Mouse (Mus musculus) retina, embryonic 14.5 days (tissue): ENCODE measurements around the gene Clcn6.

Source experiments
- DNase-seq: peaks from one replicate; pipeline ENCODE4 v3.0.0-alpha.2; 2015; ENCODE audit warnings: low spot score

Clcn6 gene

GRCm38 (mm10) chr4:148040029-148040830 lies 1.6 kb upstream of the Clcn6 start:
- DNase-seq, result peak; percentile 47

- peak; percentile 29 for DNase-seq
Measured at GRCm38 (mm10) chr4:148039254-148040028, 820 bp upstream of the Clcn6 start.

DNA sequence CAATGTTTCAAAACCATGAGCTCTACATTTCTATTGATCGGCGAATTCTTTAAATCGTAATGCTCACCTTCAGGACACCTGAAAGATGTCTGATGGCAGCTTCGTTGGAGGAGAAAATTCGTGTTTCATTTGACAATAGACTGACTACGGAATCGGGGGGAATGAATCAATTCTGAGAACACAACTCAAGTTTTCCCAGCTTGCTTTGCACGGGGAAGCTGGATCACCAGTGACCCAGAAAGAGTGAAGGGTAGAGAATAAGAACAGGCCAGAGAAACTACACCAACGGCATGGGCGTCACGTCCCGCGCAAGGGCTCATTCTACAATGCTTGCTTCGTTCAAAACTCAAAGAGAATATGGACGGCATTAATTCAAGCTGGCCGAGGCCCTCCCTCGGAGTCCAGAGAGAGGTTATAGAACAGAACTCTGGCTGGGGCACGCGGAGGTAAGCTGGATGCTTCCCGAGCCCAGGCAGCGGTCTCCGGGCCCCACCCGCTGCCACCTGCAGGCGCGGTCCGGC lies 482 bp downstream of the Clcn6 start:
- DNase-seq, result peak; percentile 7

- no peak for DNase-seq
Measured at GRCm38 (mm10) chr4:148035440-148035839, 3.2 kb downstream of the Clcn6 start.

GRCm38 (mm10) chr4:148033858-148034410 lies 4.7 kb downstream of the Clcn6 start:
- DNase-seq, result no peak

DNA sequence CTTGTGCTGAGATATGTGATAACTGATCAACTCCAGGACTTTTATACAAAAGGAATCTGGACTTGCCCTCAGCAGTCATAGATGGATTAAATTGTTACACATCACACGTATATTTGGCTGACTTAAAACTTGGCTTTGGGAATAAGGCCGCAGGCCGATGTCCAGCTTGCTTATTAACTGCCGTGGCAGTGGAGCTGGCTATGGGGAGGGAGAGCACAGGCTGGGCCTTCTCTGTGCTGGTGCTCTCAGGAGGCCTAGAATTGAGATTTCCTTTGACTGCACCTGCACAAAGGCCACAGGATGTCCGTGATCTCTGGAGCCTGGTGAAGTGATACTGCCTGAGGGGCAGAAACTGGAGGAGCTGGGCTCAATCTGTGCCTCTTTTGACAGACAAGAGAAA lies 8.1 kb downstream of the Clcn6 start:
- no peak for DNase-seq

DNA sequence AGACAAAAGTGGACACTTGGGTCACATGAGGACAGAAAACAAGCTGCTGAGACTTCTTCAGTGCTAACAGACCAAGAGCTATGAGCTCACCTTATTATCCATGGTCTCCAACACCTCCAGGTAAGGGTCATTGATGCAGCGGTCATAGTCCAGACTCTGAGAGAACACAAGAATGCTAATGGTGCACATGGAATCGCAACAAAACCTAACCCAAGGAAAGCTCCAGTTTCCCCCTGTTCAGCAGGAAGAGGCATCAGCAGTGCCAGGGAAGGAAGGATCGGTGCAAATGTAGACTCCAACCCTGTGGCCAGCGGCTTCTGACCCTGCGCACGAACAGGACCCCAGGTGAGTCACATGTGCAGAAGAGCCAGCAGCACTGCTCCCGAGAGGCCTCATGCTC lies 9.3 kb downstream of the Clcn6 start:
- no peak for DNase-seq

GRCm38 (mm10) chr4:148024003-148024402 lies 14.6 kb downstream of the Clcn6 start:
- DNase-seq, result no peak

DNA sequence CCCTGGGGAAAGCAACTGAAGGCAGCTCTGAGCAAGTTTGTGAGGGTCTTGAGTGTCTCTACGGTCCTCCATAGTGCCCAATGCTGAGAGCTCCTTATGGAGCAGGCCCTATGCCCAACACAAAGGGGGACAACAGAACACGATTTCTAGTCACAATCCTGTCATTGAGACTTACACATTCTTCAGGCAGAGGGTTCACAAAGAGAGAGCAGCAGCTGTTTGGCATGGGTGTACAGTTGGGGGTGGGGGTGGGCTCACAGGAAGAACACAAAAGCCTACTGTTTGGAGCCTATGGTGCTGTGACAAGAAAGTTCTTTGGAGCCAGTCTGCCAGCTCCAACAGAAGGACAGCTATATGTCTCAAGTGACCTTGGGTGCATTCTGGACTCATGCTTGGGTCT lies 20.2 kb downstream of the Clcn6 start:
- DNase-seq, result no peak

DNA sequence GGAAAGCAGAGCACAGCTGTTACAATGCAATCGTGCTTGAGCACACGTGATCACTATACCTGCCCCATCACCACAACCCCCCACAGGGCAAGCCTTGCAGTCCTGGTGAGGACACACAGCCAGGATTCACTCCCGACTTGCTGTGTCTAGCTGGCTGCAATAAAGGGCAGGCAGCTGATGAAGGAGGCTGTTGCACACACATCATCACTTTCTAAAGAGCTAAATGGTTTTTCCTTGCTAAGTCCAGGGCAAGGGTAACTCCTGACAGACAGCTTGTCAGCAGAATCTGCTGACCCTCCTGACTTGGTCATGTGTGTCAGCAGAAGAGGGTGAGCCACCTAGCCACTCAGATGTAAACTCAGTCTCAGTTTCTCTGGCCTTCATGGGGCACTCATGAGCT lies 21.6 kb downstream of the Clcn6 start:
- DNase-seq, result no peak

DNA sequence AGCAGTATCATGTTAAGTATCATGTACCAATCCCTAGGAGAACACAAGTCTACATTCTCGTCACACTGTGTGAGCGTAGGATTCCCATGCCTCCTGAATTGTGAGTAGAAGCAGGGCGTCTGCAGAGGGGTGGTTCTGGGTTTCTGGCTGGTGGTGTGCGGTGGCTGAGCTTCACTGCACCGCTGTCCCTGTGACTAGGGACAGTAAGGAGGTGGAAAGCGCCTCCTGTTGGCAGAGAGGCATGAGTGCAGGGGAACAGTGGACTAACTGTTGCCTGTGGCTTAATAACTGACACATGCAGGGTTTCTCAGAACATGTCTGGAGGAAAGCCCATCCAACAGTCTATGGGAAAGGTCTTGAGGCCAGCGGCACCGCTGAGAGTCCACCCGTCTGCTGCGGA lies 23.2 kb downstream of the Clcn6 start:
- DNase-seq, result peak; percentile 38

- no peak for DNase-seq
Measured at GRCm38 (mm10) chr4:148012216-148012615, 26.4 kb downstream of the Clcn6 start.

GRCm38 (mm10) chr4:148011332-148011731 lies 27.3 kb downstream of the Clcn6 start:
- no peak for DNase-seq

- no peak for DNase-seq
Measured at GRCm38 (mm10) chr4:148009641-148010040, 29.0 kb downstream of the Clcn6 start.

DNA sequence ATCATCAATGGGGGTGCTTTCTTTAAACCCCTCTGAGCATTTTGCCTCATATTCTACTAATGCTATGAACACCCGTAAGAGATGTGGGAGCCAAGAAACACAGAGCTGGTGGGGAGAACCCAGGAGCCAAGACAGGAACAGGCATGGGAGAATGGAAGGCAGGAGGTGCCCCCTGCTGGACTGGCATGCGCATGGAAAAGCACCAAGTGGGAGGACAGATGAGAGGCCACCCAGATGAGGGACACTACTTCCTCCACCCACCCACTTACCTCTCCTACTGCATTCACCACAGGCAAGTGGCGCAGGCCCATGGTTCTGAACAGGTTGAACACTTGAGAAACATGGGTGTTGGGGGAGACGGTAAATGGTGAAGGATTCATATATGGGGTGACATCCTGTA lies 30.2 kb downstream of the Clcn6 start:
- peak; percentile 47 for DNase-seq

DNA sequence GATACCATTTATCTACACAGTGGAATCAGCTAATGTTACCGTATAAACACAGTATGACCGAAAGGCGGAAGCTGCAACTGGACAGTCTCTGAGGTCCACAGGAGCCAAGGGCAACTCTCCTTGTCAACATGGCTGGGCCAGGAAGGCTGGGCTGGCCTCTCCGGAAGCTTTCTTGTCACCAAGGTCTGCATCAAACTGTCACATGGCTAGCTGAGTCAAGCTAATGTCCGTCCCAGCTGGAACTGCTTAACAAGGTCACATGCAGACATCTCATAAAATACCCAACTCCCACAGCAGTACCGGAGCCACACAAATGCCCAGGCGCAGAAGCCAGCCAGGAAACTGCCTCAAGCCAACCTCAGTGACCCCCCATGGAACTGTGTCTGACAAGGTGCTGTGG lies 34.3 kb downstream of the Clcn6 start:
- DNase-seq, result no peak

DNA sequence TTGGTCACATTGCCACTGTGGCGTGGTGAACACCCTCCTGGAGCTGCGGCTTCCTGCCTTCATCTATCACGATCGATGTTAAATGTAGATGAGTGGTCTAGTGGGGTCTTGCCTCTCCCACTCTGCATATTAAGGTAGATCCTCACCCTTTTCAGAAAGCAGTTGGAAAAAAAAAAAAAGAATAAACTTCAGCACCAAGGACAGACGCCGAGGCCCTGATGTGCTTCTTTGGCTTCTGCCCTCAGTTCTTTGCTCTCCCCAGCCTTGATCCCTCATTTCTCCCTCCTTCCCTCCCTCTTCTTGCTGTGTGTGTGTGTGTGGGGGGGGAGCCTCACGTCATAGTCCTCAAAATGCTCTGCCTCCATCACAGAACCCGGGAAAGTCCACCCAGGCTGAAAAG lies 36.8 kb downstream of the Clcn6 start:
- no peak for DNase-seq

- DNase-seq, result no peak
Measured at GRCm38 (mm10) chr4:148001013-148001789, 37.4 kb downstream of the Clcn6 start.

- no peak for DNase-seq
Measured at GRCm38 (mm10) chr4:148000202-148000772, 38.3 kb downstream of the Clcn6 start, which contains the start of gene Nppa. Gene Nppa, plus strand, starts transcription at chr4:148000722.

DNA sequence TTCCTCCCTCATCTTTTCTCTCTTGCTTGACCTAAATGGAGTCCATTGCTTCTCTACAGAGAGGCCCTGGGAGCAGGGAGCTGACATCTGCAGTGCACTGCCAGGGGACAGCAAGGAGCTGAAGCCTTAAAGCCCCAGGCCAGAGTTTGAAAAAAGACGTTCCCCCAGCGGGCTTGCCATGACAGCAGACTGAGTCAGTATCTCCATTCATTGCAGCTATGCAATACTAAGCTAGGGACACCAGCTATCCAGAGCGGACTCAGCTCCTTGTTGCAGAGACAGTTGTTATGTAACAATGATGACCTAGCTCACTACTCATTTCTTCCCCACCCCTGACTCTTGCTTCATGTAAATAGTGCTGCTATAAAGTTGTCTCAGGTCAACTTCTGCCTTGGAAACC lies 43.3 kb downstream of the Clcn6 start:
- no peak for DNase-seq

DNA sequence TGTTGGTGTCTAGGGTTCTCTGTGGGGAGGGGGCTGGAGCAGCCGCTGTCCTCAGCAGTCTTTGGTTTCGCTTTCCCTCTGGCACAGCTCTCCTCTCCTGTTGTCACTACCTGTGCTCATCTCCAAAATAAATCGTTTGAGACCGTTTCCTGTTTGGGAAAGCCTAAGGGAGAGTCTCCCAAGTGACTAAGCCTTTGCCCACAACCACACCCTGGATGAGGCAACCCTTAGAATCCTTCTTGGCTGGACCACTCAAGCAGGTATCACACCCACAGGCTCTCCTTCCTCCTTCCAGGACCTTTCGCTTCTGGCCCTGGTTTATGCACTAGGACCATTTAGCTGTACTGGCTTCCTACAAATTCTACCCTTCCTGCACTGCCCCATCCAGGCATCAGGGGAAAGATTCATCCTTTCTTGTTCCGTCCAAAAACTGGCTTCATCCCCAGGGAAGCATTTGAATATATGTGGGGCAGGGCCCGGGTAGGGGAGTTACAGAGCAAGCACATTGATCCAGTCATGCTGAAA lies 45.0 kb downstream of the Clcn6 start:
- no peak for DNase-seq
